Mouse (Mus musculus) layer of hippocampus, postnatal 25 days (tissue): ENCODE results near the gene Atp8a2. TPM values are rescaled to one million over a fixed set of nuclear protein-coding genes. Genes with fewer than 3 reads are reported as not detected.
A peak's percentile ranks its signal among the peaks of the same experiment; 100 is the strongest.

Experiments used
- DNase-seq, 2 experiments: peaks; one replicate each; pipeline ENCODE4 v3.0.0; 2022; ENCODE audit warnings: mixed read lengths in 2 of 2, low spot score in 1 of 2; ENCODE audit errors: extremely low spot score in 1 of 2
- total RNA-seq, 2 experiments: library from RNA; stranded (reverse); gene quantifications; 2 replicates each; pipeline ENCODE4 v1.2.3; 2021

Atp8a2 gene
- 10 to 100 TPM; 40.5 to 45.1 TPM for total RNA-seq

GRCm38 (mm10) chr14:60196884-60197283 is at the start of gene Atp8a2:
Gene Atp8a2 (minus strand): TSS chr14:60197179.
- no peak for DNase-seq

GRCm38 (mm10) chr14:60238551-60238950 is 41.6 kb upstream of the Atp8a2 start:
- no peak for DNase-seq

- peak; percentile 20 to 28 for DNase-seq
These were observed 22.9 kb upstream of the Atp8a2 start for GRCm38 (mm10) chr14:60219886-60220285.

- no peak for DNase-seq
These were observed 20.6 kb upstream of the Atp8a2 start for GRCm38 (mm10) chr14:60217616-60218015.

DNA sequence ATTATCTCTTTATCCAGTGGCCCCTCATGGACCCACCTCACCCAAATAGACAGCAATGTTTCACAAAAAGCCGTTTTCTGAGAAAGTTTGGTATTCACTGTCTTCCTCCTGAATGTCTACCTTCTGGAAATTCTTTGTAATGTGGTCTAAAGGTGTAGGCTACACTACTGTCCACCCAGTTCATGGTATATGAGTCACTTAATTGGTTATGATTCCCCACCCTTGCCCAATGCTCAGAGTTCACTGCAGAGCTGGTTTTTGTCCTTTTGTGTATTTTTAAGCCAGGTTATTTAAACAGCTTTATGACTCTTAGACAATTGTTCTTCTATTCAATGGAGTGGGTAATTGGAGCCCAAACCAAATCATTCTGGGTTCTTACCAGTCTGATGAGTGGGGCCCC is 19.1 kb upstream of the Atp8a2 start:
- DNase-seq = no peak

GRCm38 (mm10) chr14:60215000-60215399 is 18.0 kb upstream of the Atp8a2 start:
- DNase-seq = no peak

- no peak for DNase-seq
These were observed 17.1 kb upstream of the Atp8a2 start for GRCm38 (mm10) chr14:60214040-60214439.

DNA sequence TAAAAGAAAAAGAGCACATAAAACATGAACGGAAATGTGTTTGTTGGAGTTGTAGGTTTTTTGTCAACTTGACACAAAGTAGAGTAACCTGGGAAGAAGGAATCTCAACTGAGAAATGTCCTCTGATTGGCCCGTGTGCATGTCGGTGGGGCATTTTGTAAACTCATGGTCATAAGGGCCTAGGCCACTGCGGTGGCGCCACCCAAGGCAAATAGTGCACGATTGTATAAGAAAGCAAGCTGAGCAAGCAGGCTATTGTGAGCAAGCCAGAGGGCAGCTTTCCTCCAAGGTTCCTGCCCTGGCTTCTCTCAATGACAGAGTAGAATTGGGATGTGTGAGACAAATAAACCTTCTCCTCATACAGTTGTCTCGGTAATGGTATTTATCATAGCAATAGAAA is 12.2 kb upstream of the Atp8a2 start:
- no peak for DNase-seq

GRCm38 (mm10) chr14:60204993-60205392 is 8.0 kb upstream of the Atp8a2 start:
- no peak for DNase-seq

DNA sequence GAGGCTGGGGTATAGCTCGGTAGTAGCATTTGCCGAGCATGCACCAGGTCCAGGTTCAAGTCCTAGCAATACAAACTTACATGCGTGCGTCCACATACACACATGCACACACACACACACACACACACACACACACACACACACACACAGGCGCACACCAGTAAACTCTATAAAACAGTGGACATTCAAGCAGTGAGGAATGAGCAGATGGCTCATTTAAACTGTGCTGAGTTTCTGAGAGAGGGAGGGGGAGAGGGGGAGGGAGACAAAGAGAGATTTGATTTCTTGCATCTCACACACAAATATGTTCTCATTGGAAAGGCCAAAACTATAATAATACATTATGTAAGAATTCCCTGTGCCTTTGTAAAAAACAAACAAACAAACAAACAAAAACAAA is 980 bp downstream of the Atp8a2 start:
- DNase-seq = no peak

DNA sequence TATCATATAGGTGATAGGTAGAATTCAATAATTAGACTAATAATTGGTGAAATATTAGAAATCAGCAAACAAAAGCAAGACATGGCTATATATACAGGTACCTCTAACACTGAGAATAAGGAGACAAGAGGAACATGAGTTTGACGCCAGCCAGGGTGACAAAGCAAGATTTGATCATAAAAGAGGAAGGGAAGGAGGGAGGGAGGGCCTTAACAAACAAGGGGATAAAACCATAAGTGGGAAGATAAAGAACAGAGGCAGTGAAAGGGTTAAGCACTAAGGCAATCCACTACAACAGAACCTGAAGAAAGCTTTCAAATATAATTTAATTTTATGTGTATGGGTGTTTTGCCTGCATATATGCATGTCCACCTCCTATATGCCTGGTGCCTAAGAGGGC is 2.4 kb downstream of the Atp8a2 start:
- DNase-seq = no peak

- DNase-seq = no peak
These were observed 7.2 kb downstream of the Atp8a2 start for GRCm38 (mm10) chr14:60189771-60190170.

DNA sequence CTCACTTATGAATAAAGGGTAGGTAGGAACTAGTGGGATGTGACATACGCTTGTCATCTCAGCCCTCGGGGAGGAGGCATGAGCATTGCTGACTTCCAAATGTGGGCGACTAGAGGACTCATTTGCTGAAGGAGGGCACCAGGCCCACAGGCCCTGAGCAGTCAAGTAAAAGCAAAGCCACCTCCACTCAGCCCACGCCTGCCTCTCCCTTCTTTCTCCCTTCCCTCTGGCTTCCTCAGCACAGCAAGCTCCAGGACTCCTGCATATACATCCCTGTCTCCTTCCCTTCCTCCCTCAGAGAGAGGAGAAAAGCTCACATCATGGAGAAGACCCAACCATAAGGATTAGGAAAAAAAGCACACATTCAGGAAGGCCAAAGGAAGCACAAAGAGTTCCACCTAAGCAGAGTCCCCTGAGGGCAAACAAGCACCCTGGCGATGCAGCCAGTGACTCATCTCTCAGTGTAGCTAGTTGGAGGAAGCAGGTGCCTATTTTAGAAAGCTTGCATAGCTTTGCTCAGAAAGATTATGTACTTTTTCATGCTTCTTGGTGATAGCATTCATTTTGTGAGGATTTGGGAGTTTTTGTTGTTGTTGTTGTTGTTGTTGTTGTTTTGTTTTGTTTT is 8.7 kb downstream of the Atp8a2 start:
- DNase-seq = no peak

GRCm38 (mm10) chr14:60181306-60181705 is 15.7 kb downstream of the Atp8a2 start:
- no peak for DNase-seq

DNA sequence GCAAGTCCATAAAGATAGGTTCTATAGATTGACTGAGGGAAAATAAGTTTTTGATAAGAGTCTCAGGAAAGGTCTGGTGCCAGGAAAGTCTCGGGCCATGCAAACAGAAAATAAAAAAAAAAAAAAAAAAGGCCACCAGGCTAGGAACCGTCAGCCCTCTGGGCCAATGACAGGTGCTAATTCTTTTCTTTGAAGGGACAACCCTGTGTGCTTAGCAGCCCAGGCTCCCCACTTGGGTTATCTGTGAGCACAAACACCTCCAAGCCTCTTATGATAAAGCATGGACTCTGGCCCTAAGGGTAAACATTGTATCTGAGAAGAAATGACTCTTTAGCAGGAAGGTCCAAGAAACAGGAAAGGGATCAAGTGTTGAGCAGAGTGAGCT is 18.4 kb downstream of the Atp8a2 start:
- DNase-seq = no peak

DNA sequence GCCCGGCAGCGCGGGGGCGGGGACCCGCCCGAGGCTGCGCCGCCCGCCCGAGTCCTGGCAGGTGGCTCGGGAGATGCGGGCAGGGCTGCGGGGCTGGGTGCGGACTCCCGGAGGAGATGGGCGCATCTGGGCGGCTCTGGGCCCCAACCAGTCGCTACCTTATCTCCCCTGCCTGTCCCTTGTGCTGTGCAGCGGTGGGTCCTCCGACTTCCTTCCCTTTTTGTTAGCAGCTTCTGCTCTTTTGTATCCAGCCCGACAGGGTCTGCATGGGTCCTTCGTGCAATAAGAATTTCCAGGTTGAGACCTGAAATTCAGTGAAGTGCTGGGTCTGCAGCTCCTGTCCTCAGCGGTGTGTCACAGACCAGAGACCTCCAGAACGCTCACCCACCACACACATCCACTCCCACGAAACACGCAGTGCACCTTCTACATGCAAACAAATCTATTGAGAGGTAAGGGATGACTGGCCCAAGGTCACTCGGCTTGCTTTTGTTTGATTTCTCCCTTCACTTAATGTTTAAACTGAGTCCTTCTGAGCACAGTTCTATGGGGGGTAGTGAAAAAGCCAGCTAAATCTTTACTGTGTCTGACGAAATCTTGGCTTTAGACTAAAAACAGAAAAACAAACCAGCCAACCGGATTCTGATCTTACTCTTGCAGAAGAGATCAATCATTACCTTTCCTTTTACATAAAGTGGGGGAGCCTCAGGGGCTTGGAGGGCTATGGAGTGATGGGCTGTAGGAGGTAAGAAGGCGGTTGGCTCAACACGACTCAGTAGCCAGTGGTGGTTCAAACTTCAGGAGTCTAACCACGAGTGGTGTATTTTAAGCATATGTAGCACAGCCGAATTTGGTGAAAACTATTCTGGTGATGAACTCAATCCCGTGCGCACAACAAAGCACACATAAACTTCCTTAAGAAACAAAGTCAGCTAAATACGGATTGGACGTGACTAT is 19.1 kb downstream of the Atp8a2 start:
- DNase-seq = peak in 1 of 2 experiments; percentile 24

DNA sequence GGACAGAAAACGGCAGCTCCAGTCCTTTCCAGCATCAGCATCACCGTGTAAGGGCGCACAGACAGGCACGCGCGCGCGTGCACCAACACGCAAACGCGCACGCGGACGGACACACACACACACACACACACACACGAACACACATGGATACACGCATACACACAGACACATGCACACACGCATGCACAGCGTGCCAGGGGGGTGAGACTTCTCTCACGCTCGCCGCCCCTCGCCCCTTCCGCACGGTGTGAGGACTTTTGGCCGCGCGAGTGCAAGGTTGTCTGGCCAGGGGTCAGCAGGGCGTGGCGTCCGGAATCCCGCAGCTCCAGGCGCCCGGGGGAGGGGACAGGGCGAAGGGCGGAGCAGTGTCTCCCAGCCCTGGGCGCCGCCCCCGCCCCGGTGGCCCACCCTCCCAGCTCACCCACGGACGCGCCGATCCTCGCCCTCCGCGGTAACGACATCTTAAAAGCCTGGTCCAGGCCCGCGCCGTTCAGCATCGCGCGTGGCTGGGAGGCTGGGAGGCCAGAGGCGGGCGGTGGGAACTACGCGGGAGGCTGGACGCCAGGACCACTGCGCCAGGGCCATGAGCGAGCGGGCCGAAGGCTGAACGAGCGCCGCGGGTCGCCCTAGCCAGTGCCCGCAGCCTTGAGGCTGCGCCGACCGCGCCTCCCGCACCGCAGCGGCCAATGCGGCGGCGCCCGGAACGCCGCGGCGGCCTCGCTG is 19.9 kb downstream of the Atp8a2 start:
- peak; percentile 54 to 56 for DNase-seq

DNA sequence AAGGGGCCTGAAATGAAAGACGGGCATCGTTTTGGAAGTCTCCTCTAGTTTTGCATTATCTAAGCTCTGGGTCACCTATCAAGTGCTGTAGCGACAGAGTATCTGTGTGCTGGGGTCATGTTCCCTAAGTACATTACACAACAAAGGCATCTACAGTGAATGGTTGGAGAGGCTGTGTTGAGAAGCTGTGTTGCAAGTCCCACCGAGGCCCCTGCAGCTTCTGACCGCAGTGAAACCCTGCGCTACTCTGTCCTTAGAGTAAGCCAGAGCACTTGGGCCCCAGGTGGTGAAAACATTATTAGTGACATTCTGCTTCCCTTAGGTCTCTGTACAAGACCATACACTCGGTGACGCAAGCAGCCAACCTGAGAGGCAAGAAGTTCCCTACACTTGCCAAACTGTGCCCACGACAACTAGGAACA is 20.5 kb downstream of the Atp8a2 start:
- DNase-seq = no peak

DNA sequence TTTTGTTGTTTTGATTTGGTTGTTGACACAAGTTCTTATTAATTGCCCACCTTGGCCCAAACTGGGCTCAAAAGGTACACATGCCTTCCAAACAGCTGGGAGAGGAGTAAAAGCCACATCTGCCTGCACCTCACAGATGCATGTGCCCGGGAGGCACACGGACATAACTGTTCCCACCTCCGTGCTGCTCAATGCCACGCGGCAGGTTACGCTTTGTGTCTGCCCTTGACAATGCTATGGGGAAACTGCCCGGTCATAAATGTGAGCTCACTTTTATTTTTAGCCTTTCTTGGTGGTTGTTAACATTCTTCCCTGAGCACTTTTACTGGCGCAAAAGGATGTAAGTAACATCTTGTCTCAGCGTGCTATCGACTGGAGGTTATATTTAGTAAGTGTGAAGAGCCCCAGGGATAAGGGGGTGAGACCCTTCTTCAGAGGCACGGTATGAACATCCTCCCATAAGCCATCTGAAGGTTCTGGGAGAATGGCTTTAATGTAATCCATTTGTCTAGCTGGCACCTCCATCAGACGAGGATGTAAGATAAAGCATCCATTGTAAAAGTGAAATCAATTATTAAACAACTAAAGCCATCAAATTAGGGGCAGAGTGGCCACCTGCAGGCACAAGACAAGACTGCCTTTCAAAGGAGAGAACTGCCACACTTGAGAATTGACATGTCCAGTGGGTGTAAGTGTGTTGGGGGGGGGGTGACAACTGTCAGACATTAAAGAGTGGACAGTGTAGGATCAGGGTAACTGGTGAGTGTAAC is 24.5 kb downstream of the Atp8a2 start:
- no peak for DNase-seq

DNA sequence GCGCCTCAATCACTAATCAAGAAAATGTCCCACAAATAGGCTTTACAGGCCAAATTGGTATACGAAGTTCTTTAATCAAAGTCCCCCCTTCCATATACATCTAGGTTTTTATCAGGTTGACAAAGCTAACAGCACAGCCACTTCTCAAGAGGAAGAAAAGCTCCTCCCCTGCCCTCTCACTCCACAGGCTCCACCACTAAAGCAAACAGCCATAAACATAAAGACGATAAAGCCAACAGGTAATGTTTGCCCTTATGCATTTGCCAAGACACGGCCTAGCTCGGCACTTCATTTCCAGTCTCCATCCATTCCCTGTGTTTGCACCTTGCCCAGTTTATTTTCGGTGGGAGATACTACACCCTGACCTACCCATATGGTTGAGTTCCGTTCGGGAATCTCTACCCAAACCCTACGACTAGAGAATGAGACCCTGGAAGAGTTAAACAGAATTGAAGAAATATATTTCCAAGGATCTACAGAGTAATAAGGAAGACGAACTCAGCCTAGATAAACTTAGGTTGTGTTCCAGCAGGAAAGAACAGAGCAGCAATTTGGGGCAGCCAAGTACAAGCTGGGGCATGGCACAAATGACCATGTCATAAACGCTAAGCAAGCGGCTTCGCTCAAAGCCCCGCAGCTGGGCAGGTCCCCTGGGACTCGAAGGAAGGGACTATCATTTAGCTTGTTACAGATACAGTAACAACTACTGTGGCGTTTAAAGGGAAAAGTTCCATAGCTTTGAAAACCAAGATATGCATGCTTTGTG is 26.0 kb downstream of the Atp8a2 start:
- DNase-seq = no peak
